Mouse (Mus musculus): ENCODE measurements at regions not wholly inside any gene's neighbourhood (a gene's known extent, or its start where the extent isn't known, plus 50 kb on each side); places are given as distances from the start of the nearest gene placed in this dataset.

DNA sequence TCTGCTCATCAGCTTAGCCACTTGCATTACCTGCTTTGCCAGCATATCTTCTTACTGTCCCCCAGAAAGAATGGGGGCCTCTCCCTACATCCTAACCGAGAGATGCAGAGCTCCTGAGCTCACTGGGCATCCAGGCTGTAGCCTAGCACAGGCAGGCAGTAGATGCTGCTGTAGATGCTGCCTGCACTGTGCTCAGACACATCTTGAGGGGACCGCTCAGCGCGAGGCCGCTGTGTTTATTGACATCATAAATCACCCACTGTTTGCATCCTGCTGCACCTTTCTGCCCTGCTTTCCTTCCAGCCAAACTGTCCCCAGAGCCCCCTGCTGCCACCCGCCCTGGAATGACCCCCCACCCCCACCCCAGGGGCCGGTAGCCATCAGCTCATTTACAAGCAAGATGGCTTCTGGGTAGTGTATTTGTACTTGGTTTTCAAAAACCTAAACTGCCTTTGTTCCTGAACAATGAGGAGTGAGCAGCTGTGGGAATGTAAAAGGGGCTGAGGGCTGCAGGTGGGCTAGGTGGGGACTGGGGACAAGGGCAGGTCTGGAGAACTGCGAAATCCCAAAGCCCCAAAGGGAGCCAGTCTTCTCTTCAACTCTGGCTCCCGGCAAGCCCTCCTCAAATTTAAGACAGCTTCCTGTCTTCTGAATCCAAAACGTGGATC is 233.2 kb downstream of the Bcor start:
- DNase-seq, result no peak

DNA sequence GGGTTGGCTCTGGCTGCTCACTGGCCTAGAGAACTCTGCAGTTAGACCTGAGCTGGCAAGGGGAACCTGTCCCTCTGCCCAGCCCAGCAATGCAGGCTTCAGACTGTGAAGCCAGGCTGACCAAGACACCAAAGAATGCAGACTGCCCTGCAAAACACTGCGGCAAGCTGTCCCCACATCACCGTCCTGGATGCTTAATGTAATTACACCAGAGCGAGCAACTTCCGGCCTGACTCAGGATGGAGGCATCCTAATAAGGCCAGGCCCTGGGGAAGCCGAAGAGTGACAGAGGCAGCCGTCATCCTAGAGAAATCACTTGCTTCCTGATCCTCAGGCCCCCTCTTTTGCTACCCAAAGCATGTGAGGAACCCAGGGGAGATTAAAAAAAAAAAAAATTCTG is 230.7 kb downstream of the Bcor start:
- no peak for DNase-seq

DNA sequence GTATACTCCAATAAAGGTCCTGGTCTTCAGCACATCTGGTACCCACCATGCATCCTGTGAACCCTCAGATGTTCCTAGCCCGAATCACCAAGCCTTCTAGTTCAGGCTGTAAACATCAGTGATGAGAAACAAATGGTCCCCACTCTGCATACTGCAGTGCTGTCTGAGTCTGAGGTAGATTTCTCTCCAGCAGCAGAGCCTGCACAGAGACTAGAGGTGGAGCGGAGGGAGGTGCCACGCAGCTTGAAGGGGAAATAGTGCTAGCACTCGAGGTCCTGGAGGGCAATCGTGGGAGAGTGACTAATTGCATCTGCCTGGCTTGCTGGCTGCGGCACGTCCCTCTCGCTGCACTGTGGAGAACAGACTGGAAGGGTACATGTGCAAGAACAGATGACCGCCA is 228.7 kb downstream of the Bcor start:
- DNase-seq, result no peak

- DNase-seq, result no peak
Measured at GRCm38 (mm10) chrX:11935337-11935736, 224.8 kb downstream of the Bcor start.

DNA sequence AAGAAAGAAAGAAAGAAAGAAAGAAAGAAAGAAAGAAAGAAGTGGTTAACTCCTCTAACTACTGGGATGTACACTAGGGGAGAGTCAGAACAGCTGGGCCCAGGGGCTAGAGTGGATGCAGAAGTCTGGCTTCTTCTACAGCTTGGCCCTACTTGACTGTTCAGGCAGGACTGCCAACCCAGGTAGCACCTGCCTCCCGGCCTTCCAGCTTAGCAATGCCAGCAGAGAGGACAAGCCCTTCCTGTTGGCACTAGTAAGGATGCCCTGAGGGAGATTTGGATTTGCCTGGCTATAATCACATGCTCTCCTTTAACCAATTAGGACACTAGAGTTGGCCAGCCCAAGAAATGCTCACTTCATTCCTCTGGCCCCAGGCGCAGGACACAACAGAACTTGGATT is 219.9 kb downstream of the Bcor start:
- DNase-seq, result no peak

DNA sequence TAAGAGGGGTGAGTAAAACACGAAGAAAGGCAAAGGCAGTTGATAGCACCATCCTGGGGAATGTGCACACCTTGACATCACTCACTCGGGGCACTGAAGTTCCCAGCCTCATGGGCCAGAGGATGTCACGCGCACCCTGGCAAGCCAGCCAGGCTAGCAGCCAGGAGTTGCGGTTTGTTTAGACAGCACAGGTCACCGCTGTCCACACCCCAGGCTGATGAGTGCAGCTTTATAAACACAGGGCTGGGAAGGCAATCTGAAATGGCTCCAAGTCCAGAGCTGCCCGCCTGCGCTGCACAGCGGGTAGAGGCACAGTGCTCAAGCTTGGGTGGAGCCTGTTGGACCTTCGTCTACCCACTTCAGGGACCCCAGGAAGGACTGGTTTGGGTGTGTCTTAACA is 216.8 kb downstream of the Bcor start:
- DNase-seq, result no peak

- no peak for DNase-seq
Measured at GRCm38 (mm10) chrX:11944574-11944973, 215.6 kb downstream of the Bcor start.

- no peak for DNase-seq
Measured at GRCm38 (mm10) chrX:11945280-11945679, 214.9 kb downstream of the Bcor start.

DNA sequence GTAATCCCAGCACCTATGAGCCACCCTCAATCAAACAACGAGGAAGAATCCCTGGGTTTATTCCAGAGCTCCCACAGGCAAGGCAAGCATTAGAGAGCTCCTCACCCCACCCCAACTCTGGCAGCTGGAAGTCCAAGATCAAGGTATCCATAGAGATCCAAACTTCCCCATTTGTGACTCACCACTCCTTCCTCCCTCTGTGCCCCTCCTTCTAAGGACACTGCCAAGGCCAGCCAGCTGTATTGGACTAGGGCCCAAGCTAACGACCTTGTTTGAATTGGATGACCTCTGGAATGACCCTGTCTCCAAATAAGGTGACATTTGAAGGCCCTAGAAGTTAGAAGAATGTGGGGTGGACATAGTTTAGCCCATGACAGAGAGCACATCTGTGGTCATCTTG is 208.0 kb downstream of the Bcor start:
- no peak for DNase-seq

GRCm38 (mm10) chrX:11956194-11956593 is 204.0 kb downstream of the Bcor start:
- no peak for DNase-seq

DNA sequence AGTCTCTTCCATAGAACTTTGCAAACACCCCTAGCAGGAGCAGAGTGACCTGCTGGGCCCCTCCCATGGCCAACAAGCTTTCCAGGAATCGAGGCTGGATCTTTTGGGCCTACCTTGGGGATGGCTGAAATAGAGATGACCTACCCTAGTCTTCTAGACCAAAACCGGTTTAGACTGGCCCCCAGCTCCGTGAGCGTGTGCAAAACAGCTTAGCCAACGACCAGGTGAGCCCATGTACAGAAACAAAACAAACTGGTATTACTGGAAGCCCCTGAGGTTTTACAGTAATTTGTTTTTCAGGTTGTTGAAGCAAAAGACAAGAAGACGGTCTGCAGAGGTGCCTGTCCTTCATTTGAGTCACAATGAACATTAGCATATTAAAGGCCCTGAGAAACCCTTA is 203.1 kb downstream of the Bcor start:
- no peak for DNase-seq

- DNase-seq, result no peak
Measured at GRCm38 (mm10) chrX:11959871-11960552, 200.1 kb downstream of the Bcor start.

- DNase-seq, result no peak
Measured at GRCm38 (mm10) chrX:11961350-11961749, 198.8 kb downstream of the Bcor start.

GRCm38 (mm10) chrX:11964428-11964827 is 195.7 kb downstream of the Bcor start:
- DNase-seq, result no peak

DNA sequence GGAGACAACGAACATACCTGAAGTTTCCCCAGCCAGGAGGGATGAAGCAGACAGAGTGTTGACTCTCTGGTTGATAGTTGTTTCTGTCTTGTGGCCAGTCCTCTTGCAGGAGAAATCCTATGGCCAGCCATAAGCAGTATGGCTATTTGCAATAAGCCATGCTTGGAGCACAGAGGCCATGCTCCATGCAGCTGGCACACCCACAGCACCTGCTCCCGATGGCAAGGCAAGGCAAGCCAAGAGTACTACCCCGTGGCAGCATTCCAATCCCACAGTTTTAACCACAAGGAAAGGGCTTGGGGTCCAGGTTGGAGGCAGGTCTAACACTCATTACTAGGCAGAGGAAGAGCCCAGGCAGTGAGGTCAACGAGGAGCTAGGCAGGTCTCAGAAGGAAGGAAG is 181.5 kb downstream of the Bcor start:
- no peak for DNase-seq

- DNase-seq, result no peak
Measured at GRCm38 (mm10) chrX:11983276-11983675, 176.9 kb downstream of the Bcor start.
